Mouse (Mus musculus): ENCODE results near the gene Chchd6. TPM values are rescaled to one million over a fixed set of nuclear protein-coding genes. Genes with fewer than 3 reads are reported as not detected.

Chchd6 gene
- polyA plus RNA-seq, 1 experiment, result 167 TPM

DNA sequence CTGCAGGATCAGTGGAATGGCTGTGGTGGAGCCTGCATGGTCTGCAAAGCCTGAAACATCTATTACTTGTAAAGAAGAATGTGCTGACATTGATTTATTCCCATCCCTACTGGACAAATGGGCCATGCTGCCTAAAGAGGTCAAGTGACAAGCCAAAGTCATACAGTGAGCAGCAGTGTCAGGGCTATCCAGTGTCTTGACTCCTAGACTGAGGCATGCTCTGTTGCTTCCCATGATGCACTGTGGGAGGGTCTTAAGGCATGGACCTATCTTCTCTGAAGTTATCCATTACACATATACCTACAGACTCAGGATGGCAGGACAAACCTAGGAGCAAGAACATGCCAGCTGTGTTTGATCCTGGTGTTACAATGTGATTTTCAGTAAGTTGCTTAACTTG is 175.3 kb downstream of the Chchd6 start:
- TF ChIP-seq CTCF (IDR thresholded peaks at IDR 0.05; ENCODE audit: extremely low read depth, insufficient read depth, low read length) (no peak), POLR2A (IDR thresholded peaks at IDR 0.05; ENCODE audit: extremely low read depth, insufficient read depth, low read length) (no peak)
- Histone ChIP-seq H3K27ac (ENCODE audit: insufficient read depth, low read length) (no peak overlapping the region), H3K4me3 (ENCODE audit: insufficient read depth, low read length) (no peak overlapping the region), H3K4me1 (ENCODE audit: control insufficient read depth, insufficient read depth, low read length) (no peaks in the 10 kb centered on the region)

DNA sequence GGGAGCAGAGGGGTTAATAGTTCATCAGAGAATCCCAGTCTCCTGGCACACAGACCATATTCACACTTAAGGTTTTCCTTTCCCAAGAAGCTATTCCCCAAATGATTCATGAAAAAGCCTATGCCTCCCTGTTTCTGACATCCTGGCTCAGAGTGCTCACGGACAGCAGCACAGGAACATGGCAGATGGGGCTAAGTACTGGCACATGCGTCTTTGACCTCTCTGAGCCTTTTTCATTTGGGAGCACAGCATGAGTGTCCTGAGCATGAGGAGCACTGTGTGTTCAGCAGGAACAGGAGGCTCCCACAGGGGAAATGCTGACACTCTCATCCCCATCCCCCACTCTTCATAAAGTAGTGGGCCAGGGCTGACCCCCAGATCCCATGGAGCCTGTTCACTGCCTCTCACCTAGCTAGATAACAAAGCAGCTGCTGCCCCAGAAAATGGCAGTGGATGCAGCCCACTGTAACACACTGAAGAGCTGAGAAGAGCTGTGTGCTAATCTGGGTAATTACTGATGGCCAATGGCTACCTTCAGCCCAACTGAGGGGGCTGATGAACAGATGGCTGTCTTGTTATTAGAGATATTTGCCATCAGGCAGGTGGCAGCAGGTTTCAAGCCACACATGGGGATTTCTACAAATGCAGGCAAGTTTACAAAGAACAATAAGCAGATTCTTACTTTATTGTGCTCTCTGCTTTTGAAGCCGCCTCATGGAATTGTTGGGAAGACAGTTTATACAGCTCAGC is 176.2 kb downstream of the Chchd6 start:
- Histone ChIP-seq H3K4me1 (ENCODE audit: control insufficient read depth, insufficient read depth, low read length) (no peaks in the 10 kb centered on the region), H3K4me3 (ENCODE audit: insufficient read depth, low read length) (no peak overlapping the region), H3K27ac (ENCODE audit: insufficient read depth, low read length) (no peak overlapping the region)
- TF ChIP-seq CTCF (IDR thresholded peaks at IDR 0.05; ENCODE audit: extremely low read depth, insufficient read depth, low read length) (no peak), POLR2A (IDR thresholded peaks at IDR 0.05; ENCODE audit: extremely low read depth, insufficient read depth, low read length) (no peak)

DNA sequence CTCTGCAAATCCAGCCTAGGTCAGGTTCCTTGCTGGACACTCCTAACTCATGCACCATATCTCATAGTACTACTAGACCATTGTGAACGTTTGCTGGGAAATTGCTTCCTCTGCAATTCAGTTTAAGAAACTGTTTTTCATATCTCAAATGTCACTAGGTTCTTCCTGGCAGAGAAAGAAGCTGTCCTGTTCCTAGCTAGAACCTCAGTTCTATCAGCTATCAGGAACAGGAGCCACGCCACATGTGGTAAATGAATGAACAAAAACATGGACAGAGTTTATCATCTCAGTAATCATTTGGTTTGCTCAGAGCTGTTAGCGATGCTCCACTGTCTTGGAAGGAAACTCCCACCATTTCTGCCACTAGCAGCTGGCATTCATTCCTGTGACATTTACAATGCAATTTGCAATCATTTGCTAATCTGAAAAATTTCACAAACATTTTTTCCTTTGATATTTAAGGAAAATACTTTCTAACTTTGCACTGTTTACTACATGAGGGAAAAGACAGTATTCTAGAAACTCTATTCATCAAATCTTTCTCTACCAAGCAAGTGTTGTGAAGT is 179.3 kb downstream of the Chchd6 start:
- TF ChIP-seq POLR2A (IDR thresholded peaks at IDR 0.05; ENCODE audit: extremely low read depth, insufficient read depth, low read length), result no peak
- no peak for TF ChIP-seq CTCF (IDR thresholded peaks at IDR 0.05; ENCODE audit: extremely low read depth, insufficient read depth, low read length)
- Histone ChIP-seq H3K27ac (ENCODE audit: insufficient read depth, low read length) (no peak overlapping the region), H3K4me1 (ENCODE audit: control insufficient read depth, insufficient read depth, low read length) (no peaks in the 10 kb centered on the region)

DNA sequence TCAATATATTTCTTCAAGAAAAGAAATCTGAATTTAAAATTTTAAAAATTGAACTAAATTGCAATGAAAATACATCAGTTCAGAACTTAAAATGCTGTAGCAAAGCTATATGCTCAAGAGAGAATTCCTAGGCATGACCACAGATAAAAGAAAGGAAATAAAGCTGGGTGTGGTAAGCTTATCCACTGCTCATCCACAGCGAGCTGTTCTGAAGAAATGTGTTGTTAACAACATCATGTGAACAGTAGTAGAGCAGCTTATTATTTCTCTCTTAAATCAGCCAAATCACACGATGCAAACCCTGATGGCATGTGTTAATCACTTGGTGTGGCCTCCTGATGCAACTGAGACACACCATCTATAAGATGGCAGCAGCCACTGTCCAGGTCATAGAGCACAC is 180.4 kb downstream of the Chchd6 start:
- Histone ChIP-seq H3K27ac (ENCODE audit: insufficient read depth, low read length) (no peak overlapping the region), H3K4me3 (ENCODE audit: insufficient read depth, low read length) (no peak overlapping the region), H3K4me1 (ENCODE audit: control insufficient read depth, insufficient read depth, low read length) (no peaks in the 10 kb centered on the region)
- TF ChIP-seq CTCF (IDR thresholded peaks at IDR 0.05; ENCODE audit: extremely low read depth, insufficient read depth, low read length) (no peak), POLR2A (IDR thresholded peaks at IDR 0.05; ENCODE audit: extremely low read depth, insufficient read depth, low read length) (no peak)

More for the DNA sequence above, 179.3 kb downstream of the Chchd6 start:
- no peak overlapping the region for H3K4me3 ChIP-seq (ENCODE audit: insufficient read depth, low read length)

DNA sequence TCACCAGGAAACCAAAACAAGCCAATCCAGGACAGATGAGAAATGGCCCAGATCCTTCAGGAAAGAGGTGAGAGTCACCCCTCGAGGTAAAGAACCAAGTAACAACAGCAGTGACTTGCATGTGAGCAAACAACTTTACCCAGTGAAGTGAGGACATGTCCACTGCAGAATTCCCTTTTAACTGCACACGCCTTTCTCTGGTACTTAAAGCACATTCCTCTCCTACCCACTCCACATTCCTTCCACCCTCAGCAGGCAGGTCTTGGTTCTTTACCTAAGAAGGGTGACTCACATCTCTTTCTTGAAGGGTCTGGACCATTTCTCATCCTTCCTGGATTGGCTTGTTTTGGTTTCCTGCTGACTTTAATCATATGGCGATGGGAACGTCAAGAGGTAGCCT is 181.3 kb downstream of the Chchd6 start:
- no peak for TF ChIP-seq POLR2A (IDR thresholded peaks at IDR 0.05; ENCODE audit: extremely low read depth, insufficient read depth, low read length)
- no peak for TF ChIP-seq CTCF (IDR thresholded peaks at IDR 0.05; ENCODE audit: extremely low read depth, insufficient read depth, low read length)
- Histone ChIP-seq H3K4me1 (ENCODE audit: control insufficient read depth, insufficient read depth, low read length) (no peaks in the 10 kb centered on the region), H3K27ac (ENCODE audit: insufficient read depth, low read length) (no peak overlapping the region), H3K4me3 (ENCODE audit: insufficient read depth, low read length) (no peak overlapping the region)

DNA sequence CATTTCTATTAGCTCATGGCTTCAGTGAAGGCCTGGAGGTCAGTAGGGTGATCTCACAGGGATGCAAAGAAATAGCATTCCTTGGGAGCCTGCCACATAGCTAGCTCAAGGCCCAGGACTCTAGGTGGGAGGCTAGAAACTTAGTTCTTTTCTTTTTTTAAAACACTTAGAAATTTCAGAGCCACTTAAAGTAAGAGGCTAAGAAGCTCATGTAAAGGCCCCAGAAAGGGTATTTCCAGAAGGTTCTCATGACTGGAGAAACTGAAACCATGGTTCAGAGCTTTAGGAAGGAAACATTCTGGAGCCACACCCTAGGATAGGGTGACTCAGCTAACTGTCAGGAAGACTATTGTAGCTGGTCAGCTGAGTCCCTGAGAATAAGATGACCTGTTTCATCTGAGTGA is 182.0 kb downstream of the Chchd6 start:
- TF ChIP-seq CTCF (IDR thresholded peaks at IDR 0.05; ENCODE audit: extremely low read depth, insufficient read depth, low read length) (no peak), POLR2A (IDR thresholded peaks at IDR 0.05; ENCODE audit: extremely low read depth, insufficient read depth, low read length) (no peak)
- H3K4me1 ChIP-seq (ENCODE audit: control insufficient read depth, insufficient read depth, low read length), result no peaks in the 10 kb centered on the region
- H3K27ac ChIP-seq (ENCODE audit: insufficient read depth, low read length), result no peak overlapping the region
- no peak overlapping the region for H3K4me3 ChIP-seq (ENCODE audit: insufficient read depth, low read length)

DNA sequence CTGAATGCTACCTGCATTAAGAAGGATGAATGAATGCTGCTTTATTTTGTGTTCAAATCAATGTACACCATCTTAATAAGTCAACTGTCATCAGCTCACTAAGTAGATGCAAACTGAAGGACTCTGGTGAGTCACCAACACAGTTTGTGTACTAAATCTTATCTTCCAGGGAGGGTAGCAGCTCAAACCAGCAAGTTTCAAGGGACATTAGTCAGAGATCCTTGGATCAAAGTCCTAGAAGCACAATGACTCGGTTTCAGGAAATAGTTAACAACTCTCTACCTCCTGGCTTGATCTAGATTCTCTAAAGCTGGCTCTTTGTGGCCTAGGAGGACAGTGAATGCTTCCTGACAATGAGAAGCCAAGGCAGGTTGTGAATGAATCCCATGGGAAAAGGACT is 182.9 kb downstream of the Chchd6 start:
- Histone ChIP-seq H3K4me1 (ENCODE audit: control insufficient read depth, insufficient read depth, low read length) (no peaks in the 10 kb centered on the region), H3K27ac (ENCODE audit: insufficient read depth, low read length) (no peak overlapping the region), H3K4me3 (ENCODE audit: insufficient read depth, low read length) (no peak overlapping the region)
- TF ChIP-seq POLR2A (IDR thresholded peaks at IDR 0.05; ENCODE audit: extremely low read depth, insufficient read depth, low read length) (no peak), CTCF (IDR thresholded peaks at IDR 0.05; ENCODE audit: extremely low read depth, insufficient read depth, low read length) (no peak)

GRCm38 (mm10) chr6:89409041-89409440 is 186.4 kb downstream of the Chchd6 start:
- Histone ChIP-seq H3K27ac (ENCODE audit: insufficient read depth, low read length) (no peak overlapping the region), H3K4me3 (ENCODE audit: insufficient read depth, low read length) (no peak overlapping the region), H3K4me1 (ENCODE audit: control insufficient read depth, insufficient read depth, low read length) (no peaks in the 10 kb centered on the region)
- TF ChIP-seq CTCF (IDR thresholded peaks at IDR 0.05; ENCODE audit: extremely low read depth, insufficient read depth, low read length) (no peak), POLR2A (IDR thresholded peaks at IDR 0.05; ENCODE audit: extremely low read depth, insufficient read depth, low read length) (no peak)

- no peak for TF ChIP-seq CTCF (IDR thresholded peaks at IDR 0.05; ENCODE audit: extremely low read depth, insufficient read depth, low read length)
- no peaks in the 10 kb centered on the region for H3K4me1 ChIP-seq (ENCODE audit: control insufficient read depth, insufficient read depth, low read length)
- no peak overlapping the region for H3K27ac ChIP-seq (ENCODE audit: insufficient read depth, low read length)
- no peak overlapping the region for H3K4me3 ChIP-seq (ENCODE audit: insufficient read depth, low read length)
Measured at GRCm38 (mm10) chr6:89408259-89408658, 187.2 kb downstream of the Chchd6 start.

DNA sequence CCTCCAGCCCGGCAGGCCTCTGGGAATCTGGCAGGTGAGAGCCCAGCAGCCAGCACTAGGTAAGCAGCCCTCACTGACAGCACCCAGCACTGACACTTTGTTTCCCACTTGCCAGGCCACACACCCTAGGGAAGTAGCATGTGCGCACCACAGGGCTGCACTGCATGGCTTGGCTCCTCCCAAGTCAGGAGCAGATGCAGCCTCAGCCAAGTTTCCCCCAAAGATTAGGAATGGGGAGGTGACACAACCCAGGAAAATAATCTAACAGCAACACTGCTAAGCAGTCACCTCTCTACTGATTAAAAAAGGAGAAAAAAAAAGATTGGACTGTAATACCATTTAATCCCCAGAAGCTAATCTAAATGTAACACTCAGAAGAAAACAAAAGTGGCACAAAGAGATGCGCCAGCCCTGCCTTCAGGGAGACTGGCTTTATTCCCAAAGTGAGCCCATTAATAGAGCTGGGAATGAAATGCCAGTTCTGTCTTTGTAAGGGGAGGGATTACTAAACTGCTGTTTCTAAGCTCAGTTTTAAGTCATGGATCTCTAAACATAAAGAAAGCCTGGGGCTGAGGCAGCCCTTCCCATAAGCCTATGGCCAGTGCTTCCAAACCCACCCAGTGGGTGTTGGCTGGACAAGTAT is 188.1 kb downstream of the Chchd6 start:
- H3K27ac ChIP-seq (ENCODE audit: insufficient read depth, low read length), result no peak overlapping the region
- no peaks in the 10 kb centered on the region for H3K4me1 ChIP-seq (ENCODE audit: control insufficient read depth, insufficient read depth, low read length)
- TF ChIP-seq POLR2A (IDR thresholded peaks at IDR 0.05; ENCODE audit: extremely low read depth, insufficient read depth, low read length) (no peak), CTCF (IDR thresholded peaks at IDR 0.05; ENCODE audit: extremely low read depth, insufficient read depth, low read length) (no peak)
- H3K4me3 ChIP-seq (ENCODE audit: insufficient read depth, low read length), result no peak overlapping the region
